Mouse (Mus musculus) neural tube, embryonic 13.5 days (tissue): ENCODE measurements around the gene Grik1. TPM values are rescaled to one million over a fixed set of nuclear protein-coding genes. Genes with fewer than 3 reads are reported as not detected.

Experiments
- ATAC-seq: fragments of 200-750 bp; cut with Nextera tagmentation; 2 replicates; pipeline ENCODE4 v1.8.0; 2017; ENCODE audit warnings: low read depth, mild to moderate bottlenecking, moderate TSS enrichment, moderate library complexity
- H3K27ac ChIP-seq: fragments of 300-500 bp; sonication (generic); replicated peaks from 2 replicates; pipeline ENCODE4 v1.5.1; 2015; ENCODE audit warnings: moderate library complexity, mild to moderate bottlenecking, inconsistent platforms
- H3K27me3 ChIP-seq: fragments of 300-500 bp; sonication (generic); 2 replicates; pipeline ENCODE4 v1.6.1; 2015; ENCODE audit warnings: mild to moderate bottlenecking, inconsistent platforms
- H3K36me3 ChIP-seq: fragments of 300-500 bp; sonication (generic); 2 replicates; pipeline ENCODE4 v1.6.1; 2015; ENCODE audit warnings: mild to moderate bottlenecking, inconsistent platforms
- H3K4me1 ChIP-seq: fragments of 300-500 bp; sonication (generic); replicated peaks from 2 replicates; pipeline ENCODE4 v1.6.1; 2015; ENCODE audit warnings: inconsistent platforms
- H3K4me2 ChIP-seq: fragments of 300-500 bp; sonication (generic); 2 replicates; pipeline ENCODE4 v1.6.1; 2015; ENCODE audit warnings: inconsistent platforms, mild to moderate bottlenecking, moderate library complexity
- H3K4me3 ChIP-seq: fragments of 300-500 bp; sonication (generic); 2 replicates; pipeline ENCODE4 v1.5.1; 2015; ENCODE audit warnings: mild to moderate bottlenecking, inconsistent platforms
- H3K9ac ChIP-seq: fragments of 300-500 bp; sonication (generic); 2 replicates; pipeline ENCODE4 v1.6.1; 2015; ENCODE audit warnings: moderate library complexity, mild to moderate bottlenecking, inconsistent platforms
- H3K9me3 ChIP-seq: fragments of 300-500 bp; sonication (generic); 2 replicates; pipeline ENCODE4 v1.6.1; 2016; ENCODE audit warnings: inconsistent platforms
- WGBS: fragments of 180-500 bp; shearing (Covaris S2); methylation state at CpG from one replicate; pipeline ENCODE4 v1.1.7; 2015; 5-methylcytosine and 5-hydroxymethylcytosine counted together
- polyA plus RNA-seq: library from polyadenylated mRNA; unstranded; fragments of >200 nt; fragmentation: Nextera tagmentation; extraction: Ambion mirVana; gene quantifications from 2 replicates; pipeline ENCODE4 v1.2.1, GENCODE M21; 2015

The Grik1 gene
- polyA plus RNA-seq, 1 experiment from 2014 or later = 21.5 TPM

- Histone ChIP-seq H3K9me3 (no peaks in the 10 kb centered on the region), H3K9ac (no peak overlapping the region), H3K27ac (no peak overlapping the region), H3K4me3 (no peak overlapping the region), H3K4me1 (no peaks in the 10 kb centered on the region), H3K27me3 (no peaks in the 10 kb centered on the region), H3K36me3 (no peaks in the 10 kb centered on the region), H3K4me2 (no peak overlapping the region)
- ATAC-seq = no peak
- 91% methylated on average over 11 of the region's 11 CpGs for WGBS
Measured at GRCm38 (mm10) chr16:87949881-87950280, 340.2 kb downstream of the Grik1 start.

DNA sequence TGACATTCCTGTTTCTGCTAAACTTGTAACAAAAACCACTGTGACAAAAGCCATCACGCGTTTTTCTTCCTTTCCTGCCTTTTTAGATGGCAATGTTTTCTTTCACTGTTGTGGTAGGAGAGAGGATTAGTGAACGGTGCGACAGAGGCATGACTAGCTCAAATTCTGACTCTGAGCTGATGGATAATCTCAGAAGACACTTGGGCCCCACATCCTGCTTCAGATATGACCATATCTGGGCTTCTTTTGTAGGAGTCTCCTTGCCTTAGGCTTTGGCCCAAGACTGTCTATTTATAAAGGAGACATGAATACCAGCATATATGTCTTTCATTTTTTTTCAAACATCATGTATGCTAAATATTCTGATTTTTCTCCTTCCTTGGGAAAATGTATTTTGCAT is 341.9 kb downstream of the Grik1 start:
- no peaks in the 10 kb centered on the region for H3K27me3 ChIP-seq
- no peaks in the 10 kb centered on the region for H3K4me1 ChIP-seq
- ATAC-seq = no peak
- H3K4me2 ChIP-seq = no peak overlapping the region
- no peak overlapping the region for H3K9ac ChIP-seq
- H3K9me3 ChIP-seq = no peaks in the 10 kb centered on the region
- WGBS = 90% methylated on average over 4 of the region's 4 CpGs
- no peak overlapping the region for H3K27ac ChIP-seq
- H3K36me3 ChIP-seq = no peaks in the 10 kb centered on the region
- H3K4me3 ChIP-seq = no peak overlapping the region

GRCm38 (mm10) chr16:87944318-87944717 is 345.7 kb downstream of the Grik1 start:
- no peaks in the 10 kb centered on the region for H3K36me3 ChIP-seq
- no peaks in the 10 kb centered on the region for H3K27me3 ChIP-seq
- H3K4me3 ChIP-seq = no peak overlapping the region
- 80% methylated on average over 1 of the region's 1 CpGs for WGBS
- H3K27ac ChIP-seq = no peak overlapping the region
- no peaks in the 10 kb centered on the region for H3K9me3 ChIP-seq
- H3K9ac ChIP-seq = no peak overlapping the region
- ATAC-seq = no peak
- H3K4me1 ChIP-seq = 0 out of 2 replicates have a peak, but pooled peaks cover 3% of the 10 kb centered on the region
- H3K4me2 ChIP-seq = no peak overlapping the region

DNA sequence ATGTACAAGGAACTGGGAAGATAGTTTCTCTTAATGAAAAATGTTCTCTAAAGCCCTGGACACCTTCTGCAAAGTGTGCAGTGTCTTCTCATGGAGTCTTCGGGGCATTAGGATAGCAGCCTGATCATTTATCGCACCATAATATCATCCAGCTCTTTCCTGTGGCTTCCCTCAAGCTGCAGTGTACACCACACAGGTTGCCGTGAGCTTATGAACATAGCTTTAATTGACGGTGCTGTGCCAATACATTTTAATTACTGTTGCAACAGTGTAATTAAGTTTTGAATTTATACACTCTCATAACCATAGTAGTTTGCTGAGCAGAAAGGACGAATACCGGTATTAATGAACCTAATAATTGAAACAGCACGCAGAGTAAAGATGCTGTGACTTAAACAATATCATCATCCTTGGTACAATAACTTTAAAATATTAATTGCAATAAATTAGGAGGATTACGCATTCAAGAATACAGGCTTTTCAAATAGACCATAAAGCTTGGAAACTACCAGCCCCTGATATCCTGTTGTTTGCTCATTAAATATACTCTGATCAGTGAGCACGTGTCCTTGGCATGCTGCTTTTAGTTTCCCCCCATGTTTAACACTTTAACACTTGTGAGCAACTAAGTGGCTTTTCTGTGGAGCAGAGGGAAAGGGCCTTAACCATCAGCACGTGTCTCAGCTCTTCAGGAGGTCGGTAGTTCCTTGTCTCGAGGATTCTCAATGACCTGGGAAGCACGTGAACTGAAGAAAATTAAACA is 347.8 kb downstream of the Grik1 start:
- Histone ChIP-seq H3K36me3 (no peaks in the 10 kb centered on the region), H3K4me1 (0 out of 2 replicates have a peak, but pooled peaks cover 3% of the 10 kb centered on the region), H3K9me3 (no peaks in the 10 kb centered on the region), H3K4me2 (no peak overlapping the region), H3K27me3 (no peaks in the 10 kb centered on the region), H3K9ac (no peak overlapping the region), H3K4me3 (no peak overlapping the region), H3K27ac (no peak overlapping the region)
- ATAC-seq = peak; percentile 93
- 71% methylated on average over 13 of the region's 13 CpGs for WGBS

DNA sequence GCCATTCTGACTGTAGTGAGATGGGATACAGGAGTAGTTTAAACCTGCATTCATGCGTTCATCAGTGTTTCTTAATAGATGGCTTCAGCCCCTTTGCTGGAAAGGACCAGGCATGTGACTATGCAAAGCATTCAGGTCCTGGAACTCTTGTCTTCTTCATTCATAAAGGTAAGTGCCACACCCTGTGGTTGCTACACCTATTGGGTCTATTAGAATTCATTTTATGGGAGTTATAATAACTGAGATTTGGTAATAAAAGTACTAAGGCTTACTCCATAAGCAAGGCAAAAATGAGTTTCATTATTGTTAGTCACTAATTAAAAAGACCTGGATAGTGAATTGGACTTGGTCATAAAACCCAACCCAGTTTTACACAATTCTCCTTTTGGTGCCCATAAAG is 355.4 kb downstream of the Grik1 start:
- Histone ChIP-seq H3K9ac (no peak overlapping the region), H3K36me3 (no peaks in the 10 kb centered on the region), H3K9me3 (no peaks in the 10 kb centered on the region), H3K27ac (no peak overlapping the region), H3K4me3 (no peak overlapping the region), H3K27me3 (no peaks in the 10 kb centered on the region), H3K4me2 (no peak overlapping the region), H3K4me1 (no peaks in the 10 kb centered on the region)
- 86% methylated on average over 1 of the region's 1 CpGs for WGBS
- ATAC-seq = no peak

- H3K4me1 ChIP-seq = no peaks in the 10 kb centered on the region
- ATAC-seq = no peak
- no peaks in the 10 kb centered on the region for H3K9me3 ChIP-seq
- no peak overlapping the region for H3K4me3 ChIP-seq
- H3K4me2 ChIP-seq = no peak overlapping the region
- H3K27me3 ChIP-seq = no peaks in the 10 kb centered on the region
- H3K27ac ChIP-seq = no peak overlapping the region
- WGBS = 93% methylated on average over 2 of the region's 2 CpGs
- H3K36me3 ChIP-seq = no peaks in the 10 kb centered on the region
- no peak overlapping the region for H3K9ac ChIP-seq
Measured at GRCm38 (mm10) chr16:87931358-87931757, 358.7 kb downstream of the Grik1 start.

DNA sequence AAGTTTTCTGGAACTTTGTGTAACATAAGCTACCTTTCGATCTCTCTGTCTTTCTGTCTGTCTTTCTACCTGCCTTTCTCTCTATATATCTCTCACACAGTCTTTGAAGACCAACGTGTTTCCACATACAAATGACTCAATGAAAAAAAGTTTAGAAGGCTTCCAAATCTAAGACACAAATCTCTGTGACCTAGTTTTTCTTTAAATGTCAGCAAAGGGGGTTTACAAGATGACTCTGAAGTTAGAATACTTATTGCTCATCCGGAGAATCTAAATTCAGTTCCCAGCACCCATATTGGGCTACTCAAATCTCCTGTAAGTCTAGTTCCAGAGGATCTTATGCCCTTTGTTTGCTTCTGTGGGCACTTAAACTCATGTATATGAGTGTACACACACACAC is 359.5 kb downstream of the Grik1 start:
- Histone ChIP-seq H3K9me3 (no peaks in the 10 kb centered on the region), H3K9ac (no peak overlapping the region), H3K36me3 (no peaks in the 10 kb centered on the region), H3K4me2 (no peak overlapping the region), H3K27ac (no peak overlapping the region), H3K4me3 (no peak overlapping the region), H3K27me3 (no peaks in the 10 kb centered on the region), H3K4me1 (no peaks in the 10 kb centered on the region)
- ATAC-seq = no peak
- WGBS = 93% methylated on average over 3 of the region's 3 CpGs

DNA sequence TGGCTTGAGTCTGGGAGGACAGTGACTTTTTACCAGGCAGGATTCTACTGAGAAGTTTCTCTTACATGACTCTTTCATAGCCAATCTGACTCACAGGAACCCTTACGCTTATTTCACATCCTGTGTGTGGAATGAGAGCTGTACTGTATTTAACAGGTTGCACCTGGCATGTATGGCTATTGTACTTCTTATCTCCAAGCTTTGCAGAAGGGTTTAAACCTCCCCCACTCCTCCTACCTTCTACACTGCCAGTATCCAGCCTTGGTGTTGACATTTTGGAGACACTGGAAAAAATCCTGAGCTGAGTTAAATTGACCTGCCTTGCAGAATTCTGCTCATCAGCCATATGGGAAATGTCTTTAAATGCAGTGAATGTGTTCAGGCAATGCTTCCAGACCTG is 361.4 kb downstream of the Grik1 start:
- no peaks in the 10 kb centered on the region for H3K9me3 ChIP-seq
- H3K27ac ChIP-seq = no peak overlapping the region
- H3K36me3 ChIP-seq = no peaks in the 10 kb centered on the region
- no peak overlapping the region for H3K4me3 ChIP-seq
- no peak for ATAC-seq
- H3K4me1 ChIP-seq = no peaks in the 10 kb centered on the region
- no peaks in the 10 kb centered on the region for H3K27me3 ChIP-seq
- H3K9ac ChIP-seq = no peak overlapping the region
- WGBS = 94% methylated on average over 1 of the region's 1 CpGs
- H3K4me2 ChIP-seq = no peak overlapping the region

DNA sequence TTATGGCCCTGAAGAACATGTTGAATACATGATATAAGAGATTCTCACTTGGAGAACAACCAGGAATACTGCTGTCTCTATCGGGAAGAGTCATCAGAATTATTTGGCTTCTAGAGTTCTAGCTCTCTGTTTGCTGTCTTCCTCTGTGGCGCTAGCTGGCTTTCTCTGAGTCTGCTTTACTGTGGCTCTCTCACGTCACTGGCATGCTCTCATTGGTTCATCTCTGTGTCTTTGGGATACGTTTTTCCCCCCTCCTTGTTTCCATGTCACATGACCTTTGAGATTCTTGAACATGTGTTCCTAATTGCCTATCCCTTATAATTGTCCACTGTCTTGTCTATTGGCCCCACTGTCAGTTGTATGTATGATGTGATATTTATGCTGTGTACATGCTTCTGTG is 372.2 kb downstream of the Grik1 start:
- ATAC-seq = no peak
- no peaks in the 10 kb centered on the region for H3K9me3 ChIP-seq
- peaks cover 26% of the 10 kb centered on the region for H3K4me1 ChIP-seq
- no peak overlapping the region for H3K4me2 ChIP-seq
- H3K27ac ChIP-seq = no peak overlapping the region
- H3K4me3 ChIP-seq = no peak overlapping the region
- no peaks in the 10 kb centered on the region for H3K36me3 ChIP-seq
- no peaks in the 10 kb centered on the region for H3K27me3 ChIP-seq
- no peak overlapping the region for H3K9ac ChIP-seq
- WGBS = 62% methylated on average over 4 of the region's 4 CpGs

- H3K4me3 ChIP-seq = no peak overlapping the region
- WGBS = 8% methylated on average over 1 of the region's 1 CpGs
- no peaks in the 10 kb centered on the region for H3K27me3 ChIP-seq
- H3K36me3 ChIP-seq = no peaks in the 10 kb centered on the region
- H3K27ac ChIP-seq = peak overlapping the region; percentile 78
- H3K9ac ChIP-seq = no peak overlapping the region
- peaks cover 26% of the 10 kb centered on the region for H3K4me1 ChIP-seq
- H3K4me2 ChIP-seq = no peak overlapping the region
- no peaks in the 10 kb centered on the region for H3K9me3 ChIP-seq
- peak; percentile 71; the same call in 1 of the 2 replicates for ATAC-seq
Measured at GRCm38 (mm10) chr16:87917157-87917546, 372.9 kb downstream of the Grik1 start.

GRCm38 (mm10) chr16:87916209-87917156 is 373.6 kb downstream of the Grik1 start:
- Histone ChIP-seq H3K27me3 (no peaks in the 10 kb centered on the region), H3K4me3 (no peak overlapping the region), H3K4me2 (no peak overlapping the region), H3K9ac (no peak overlapping the region), H3K9me3 (no peaks in the 10 kb centered on the region), H3K36me3 (no peaks in the 10 kb centered on the region), H3K4me1 (peaks cover 26% of the 10 kb centered on the region), H3K27ac (peak overlapping the region; percentile 78)
- ATAC-seq = peak; percentile 88
- 13% methylated on average over 6 of the region's 6 CpGs for WGBS

DNA sequence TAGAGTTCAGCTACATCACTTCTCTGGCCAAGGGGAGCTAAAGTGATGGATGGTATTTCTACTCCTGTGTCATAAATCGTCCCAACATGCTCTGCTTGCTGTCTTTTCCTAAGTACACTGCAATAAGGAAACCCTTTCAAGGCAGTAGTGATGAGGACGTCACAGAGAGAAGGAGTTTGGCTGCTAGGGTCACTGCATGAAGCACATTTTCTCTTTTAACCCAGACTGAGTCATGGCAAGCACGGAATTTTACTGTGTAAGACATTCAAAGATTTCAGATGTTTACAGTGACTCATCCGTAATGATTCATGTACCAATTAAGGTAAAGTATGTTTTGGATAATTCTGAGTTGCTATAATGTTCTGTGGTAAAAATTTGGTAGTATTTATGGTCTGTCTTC is 374.9 kb downstream of the Grik1 start:
- no peak for ATAC-seq

More for the DNA sequence above, 374.9 kb downstream of the Grik1 start:
- Histone ChIP-seq H3K4me2 (no peak overlapping the region), H3K36me3 (no peaks in the 10 kb centered on the region), H3K27ac (no peak overlapping the region), H3K9me3 (no peaks in the 10 kb centered on the region), H3K4me1 (peaks cover 26% of the 10 kb centered on the region), H3K27me3 (no peaks in the 10 kb centered on the region), H3K9ac (no peak overlapping the region), H3K4me3 (no peak overlapping the region)
- WGBS = 60% methylated on average over 4 of the region's 4 CpGs
